Mouse (Mus musculus) kidney, embryonic 14.5 days (tissue): ENCODE data around the gene Klhl29. TPM values are rescaled to one million over a fixed set of nuclear protein-coding genes. Genes with fewer than 3 reads are reported as not detected.

ENCODE experiments used
- ATAC-seq: fragments of 200-750 bp; cut with Nextera tagmentation; 2 replicates; pipeline ENCODE4 v1.8.0; 2017; ENCODE audit warnings: moderate number of reproducible peaks, mild to moderate bottlenecking, moderate TSS enrichment, moderate library complexity; ENCODE audit not compliant: low FRiP score, low TSS enrichment
- H3K27ac ChIP-seq: fragments of 300-500 bp; sonication (generic); 2 replicates; pipeline ENCODE4 v1.5.1; 2014; ENCODE audit warnings: low read depth, mild to moderate bottlenecking, low read length, moderate library complexity, mixed read lengths
- H3K27me3 ChIP-seq: fragments of 300-500 bp; sonication (generic); 2 replicates; pipeline ENCODE4 v1.6.1; 2014; ENCODE audit warnings: mild to moderate bottlenecking, low read length; ENCODE audit not compliant: control insufficient read depth, insufficient read depth
- H3K36me3 ChIP-seq: fragments of 300-500 bp; sonication (generic); 2 replicates; pipeline ENCODE4 v1.6.1; 2014; ENCODE audit warnings: low read length, mixed read lengths; ENCODE audit not compliant: control insufficient read depth, insufficient read depth
- H3K4me1 ChIP-seq: fragments of 300-500 bp; sonication (generic); 2 replicates; pipeline ENCODE4 v1.6.1; 2014; ENCODE audit warnings: low read length, mixed read lengths; ENCODE audit not compliant: control insufficient read depth, insufficient read depth
- H3K4me2 ChIP-seq: fragments of 300-500 bp; sonication (generic); replicated peaks from 2 replicates; pipeline ENCODE4 v1.6.1; 2014; ENCODE audit warnings: low read depth, mild to moderate bottlenecking, low read length
- H3K4me3 ChIP-seq: fragments of 300-500 bp; sonication (generic); 2 replicates; pipeline ENCODE4 v1.5.1; 2014; ENCODE audit warnings: mild to moderate bottlenecking, low read length
- H3K9ac ChIP-seq: fragments of 300-500 bp; sonication (generic); 2 replicates; pipeline ENCODE4 v1.6.1; 2014; ENCODE audit warnings: low read depth, mild to moderate bottlenecking, low read length, moderate library complexity
- H3K9me3 ChIP-seq: fragments of 300-500 bp; sonication (generic); 2 replicates; pipeline ENCODE4 v1.6.1; 2016; ENCODE audit warnings: low read length; ENCODE audit not compliant: control insufficient read depth
- WGBS: fragments of 180-500 bp; shearing (Covaris S2); extraction: QIAGEN DNeasy Blood & Tissue Kit; methylation state at CpG from one replicate; pipeline ENCODE4 v1.1.7; 2014; 5-methylcytosine and 5-hydroxymethylcytosine counted together
- polyA plus RNA-seq: library from polyadenylated mRNA; unstranded; fragments of >200 nt; fragmentation: Nextera tagmentation; extraction: Ambion mirVana; gene quantifications from 2 replicates; pipeline ENCODE4 v1.2.1, GENCODE M21; 2014

The Klhl29 gene
- polyA plus RNA-seq, 1 experiment from 2014 or later = 1.4 TPM

- peaks cover 6% of the 10 kb centered on the region; the same call in 1 of the 2 replicates for H3K4me1 ChIP-seq
- H3K36me3 ChIP-seq = no peaks in the 10 kb centered on the region
- H3K4me3 ChIP-seq = no peak overlapping the region
- no peak overlapping the region for H3K4me2 ChIP-seq
- no peaks in the 10 kb centered on the region for H3K27me3 ChIP-seq
- no peak overlapping the region for H3K9ac ChIP-seq
- H3K27ac ChIP-seq = no peak overlapping the region
- ATAC-seq = no peak
- no peaks in the 10 kb centered on the region for H3K9me3 ChIP-seq
- 82% methylated on average over 6 of the region's 6 CpGs for WGBS
Observed at GRCm38 (mm10) chr12:5185603-5186002, 189.9 kb downstream of the Klhl29 start.

GRCm38 (mm10) chr12:5182586-5182985 is 192.9 kb downstream of the Klhl29 start:
- H3K9ac ChIP-seq = no peak overlapping the region
- H3K36me3 ChIP-seq = no peaks in the 10 kb centered on the region
- no peaks in the 10 kb centered on the region for H3K27me3 ChIP-seq
- no peaks in the 10 kb centered on the region for H3K4me1 ChIP-seq
- H3K4me3 ChIP-seq = no peak overlapping the region
- 88% methylated on average over 4 of the region's 4 CpGs for WGBS
- ATAC-seq = 0 out of 2 replicates have a peak, but pooled peaks have one; percentile 16
- H3K9me3 ChIP-seq = no peaks in the 10 kb centered on the region
- H3K27ac ChIP-seq = no peak overlapping the region
- H3K4me2 ChIP-seq = no peak overlapping the region

DNA sequence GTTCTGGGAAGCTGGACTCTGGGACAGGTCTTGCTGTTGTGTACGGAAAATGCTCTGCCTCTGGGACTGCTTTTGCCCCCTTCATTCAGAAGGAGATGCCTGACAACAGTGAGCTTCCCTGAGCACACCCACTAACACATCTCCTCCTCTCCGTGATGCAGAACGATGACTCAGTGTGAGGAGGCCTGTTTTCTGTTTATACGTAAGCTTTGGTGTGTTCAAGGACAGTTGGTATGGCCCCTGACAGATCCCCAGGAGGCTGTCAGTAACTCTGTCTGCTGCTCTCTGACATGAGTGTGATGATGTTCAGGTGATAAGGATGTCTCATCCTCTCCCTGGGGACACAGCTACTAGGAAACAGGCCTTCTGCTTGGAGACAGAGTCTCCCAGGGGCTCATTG is 193.3 kb downstream of the Klhl29 start:
- 88% methylated on average over 4 of the region's 4 CpGs for WGBS
- no peaks in the 10 kb centered on the region for H3K36me3 ChIP-seq
- no peak overlapping the region for H3K27ac ChIP-seq
- no peak overlapping the region for H3K4me3 ChIP-seq
- no peaks in the 10 kb centered on the region for H3K27me3 ChIP-seq
- no peak for ATAC-seq
- H3K4me1 ChIP-seq = no peaks in the 10 kb centered on the region
- no peak overlapping the region for H3K4me2 ChIP-seq
- no peaks in the 10 kb centered on the region for H3K9me3 ChIP-seq
- H3K9ac ChIP-seq = no peak overlapping the region

DNA sequence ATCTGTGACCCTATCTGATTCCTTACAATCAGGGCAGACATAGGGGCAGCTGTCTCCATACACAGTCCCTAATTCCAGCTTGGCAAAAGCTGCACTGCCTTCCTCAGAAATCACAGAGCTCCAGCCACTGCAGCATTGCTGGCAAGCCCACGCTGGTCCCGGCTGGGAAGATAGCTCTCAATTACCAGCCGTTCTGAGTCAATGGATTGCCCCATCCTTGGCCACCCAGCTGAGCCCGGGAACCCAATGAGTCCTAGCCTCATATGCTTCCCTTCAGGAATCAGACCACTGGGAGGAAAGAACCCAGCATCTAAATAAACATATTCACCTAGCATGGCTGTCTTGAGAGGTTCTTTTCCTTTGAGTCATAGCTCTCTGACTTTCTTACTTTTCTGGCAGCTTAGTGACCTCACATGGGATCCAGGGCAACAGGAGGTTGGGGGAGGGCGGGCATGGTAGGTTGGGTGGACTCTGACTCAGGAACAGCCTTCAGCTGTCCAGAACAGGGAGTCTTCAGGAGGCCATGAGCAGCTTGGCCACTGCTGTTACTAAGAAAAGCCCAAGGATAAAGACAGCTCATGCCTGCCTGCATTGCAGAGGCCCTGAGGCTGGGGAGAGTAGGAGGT is 198.7 kb downstream of the Klhl29 start:
- no peaks in the 10 kb centered on the region for H3K36me3 ChIP-seq
- H3K27me3 ChIP-seq = no peaks in the 10 kb centered on the region
- no peak overlapping the region for H3K4me2 ChIP-seq
- no peaks in the 10 kb centered on the region for H3K4me1 ChIP-seq
- no peak overlapping the region for H3K27ac ChIP-seq
- H3K9ac ChIP-seq = no peak overlapping the region
- H3K9me3 ChIP-seq = no peaks in the 10 kb centered on the region
- 50% methylated on average over 5 of the region's 5 CpGs for WGBS
- no peak overlapping the region for H3K4me3 ChIP-seq
- ATAC-seq = no peak

DNA sequence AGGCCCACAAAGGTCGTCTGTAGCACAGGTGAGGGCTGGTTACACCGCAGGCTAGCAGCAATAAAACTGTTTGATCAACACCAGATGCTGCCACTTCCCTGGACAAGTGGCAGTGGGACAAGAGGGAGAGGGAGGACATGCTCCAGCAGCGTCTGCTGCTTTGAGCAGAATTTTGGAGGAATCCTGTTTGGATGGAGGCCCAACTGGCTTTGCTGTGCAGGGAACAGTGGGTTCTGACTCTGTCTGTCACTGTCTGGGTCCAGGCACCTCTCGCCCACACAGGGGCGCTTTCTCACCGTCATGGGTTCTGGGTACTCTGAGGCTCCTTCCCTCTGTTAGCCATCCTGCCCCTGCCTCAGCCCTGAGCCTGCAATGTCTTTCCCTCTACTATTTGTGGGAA is 209.3 kb downstream of the Klhl29 start:
- no peaks in the 10 kb centered on the region for H3K36me3 ChIP-seq
- H3K9ac ChIP-seq = no peak overlapping the region
- H3K4me1 ChIP-seq = no peaks in the 10 kb centered on the region
- ATAC-seq = no peak
- no peak overlapping the region for H3K27ac ChIP-seq
- H3K9me3 ChIP-seq = no peaks in the 10 kb centered on the region
- no peak overlapping the region for H3K4me2 ChIP-seq
- no peaks in the 10 kb centered on the region for H3K27me3 ChIP-seq
- 24% methylated on average over 6 of the region's 6 CpGs for WGBS
- no peak overlapping the region for H3K4me3 ChIP-seq

GRCm38 (mm10) chr12:5165411-5165810 is 210.1 kb downstream of the Klhl29 start:
- no peaks in the 10 kb centered on the region for H3K4me1 ChIP-seq
- no peak for ATAC-seq
- no peaks in the 10 kb centered on the region for H3K9me3 ChIP-seq
- no peaks in the 10 kb centered on the region for H3K27me3 ChIP-seq
- whole genome bisulfite sequencing = 34% methylated on average over 9 of the region's 9 CpGs
- no peak overlapping the region for H3K9ac ChIP-seq
- H3K27ac ChIP-seq = no peak overlapping the region
- no peak overlapping the region for H3K4me2 ChIP-seq
- H3K36me3 ChIP-seq = no peaks in the 10 kb centered on the region
- no peak overlapping the region for H3K4me3 ChIP-seq

- Histone ChIP-seq H3K4me3 (no peak overlapping the region), H3K27me3 (no peaks in the 10 kb centered on the region), H3K36me3 (no peaks in the 10 kb centered on the region), H3K27ac (no peak overlapping the region), H3K4me2 (no peak overlapping the region), H3K9me3 (no peaks in the 10 kb centered on the region), H3K4me1 (no peaks in the 10 kb centered on the region), H3K9ac (no peak overlapping the region)
- WGBS = 84% methylated on average over 6 of the region's 6 CpGs
- no peak for ATAC-seq
Observed at GRCm38 (mm10) chr12:5162672-5163071, 212.8 kb downstream of the Klhl29 start.

GRCm38 (mm10) chr12:5161631-5162030 is 213.9 kb downstream of the Klhl29 start:
- no peak for ATAC-seq

GRCm38 (mm10) chr12:5157931-5158481 is 217.5 kb downstream of the Klhl29 start:
- Histone ChIP-seq H3K4me2 (no peak overlapping the region), H3K9me3 (no peaks in the 10 kb centered on the region), H3K4me3 (no peak overlapping the region), H3K27ac (no peak overlapping the region), H3K27me3 (no peaks in the 10 kb centered on the region), H3K36me3 (no peaks in the 10 kb centered on the region), H3K9ac (no peak overlapping the region), H3K4me1 (no peaks in the 10 kb centered on the region)
- no peak for ATAC-seq
- WGBS = 86% methylated on average over 5 of the region's 5 CpGs

More at GRCm38 (mm10) chr12:5161631-5162030, 213.9 kb downstream of the Klhl29 start:
- Histone ChIP-seq H3K4me1 (no peaks in the 10 kb centered on the region), H3K4me3 (no peak overlapping the region), H3K9ac (no peak overlapping the region), H3K4me2 (no peak overlapping the region), H3K9me3 (no peaks in the 10 kb centered on the region), H3K36me3 (no peaks in the 10 kb centered on the region), H3K27ac (no peak overlapping the region), H3K27me3 (no peaks in the 10 kb centered on the region)
- 84% methylated on average over 4 of the region's 4 CpGs for WGBS
